Mouse (Mus musculus): ENCODE measurements around the gene Slc52a3. TPM values are rescaled to one million over a fixed set of nuclear protein-coding genes. Genes with fewer than 3 reads are reported as not detected.

Slc52a3 gene
- 1 to 10 TPM; 2.6 TPM for total RNA-seq (2021)

GRCm38 (mm10) chr2:151996229-151997189 is at the start of gene Slc52a3:
Gene Slc52a3, plus strand, starts transcription at chr2:151996511.
- DNase-seq (ENCODE audit: extremely low spot score in 1 of 2, low spot score in 1 of 2) = peak; percentile 82 to 96

DNA sequence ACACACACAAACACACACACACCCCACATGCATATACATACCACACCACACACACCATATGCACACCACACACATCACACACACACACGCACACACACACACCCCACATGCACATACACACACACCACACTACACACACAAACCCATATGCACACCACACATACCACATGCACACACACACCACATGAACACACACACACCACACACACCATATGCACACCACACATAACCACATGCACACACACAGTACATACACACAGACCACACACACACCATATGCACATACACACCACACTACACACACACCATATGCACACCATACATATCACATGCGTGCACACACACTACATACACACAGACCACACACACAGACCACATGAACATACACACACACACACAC is 48.7 kb upstream of the Slc52a3 start:
- no peak for DNase-seq (ENCODE audit: extremely low spot score in 1 of 2, low spot score in 1 of 2)

DNA sequence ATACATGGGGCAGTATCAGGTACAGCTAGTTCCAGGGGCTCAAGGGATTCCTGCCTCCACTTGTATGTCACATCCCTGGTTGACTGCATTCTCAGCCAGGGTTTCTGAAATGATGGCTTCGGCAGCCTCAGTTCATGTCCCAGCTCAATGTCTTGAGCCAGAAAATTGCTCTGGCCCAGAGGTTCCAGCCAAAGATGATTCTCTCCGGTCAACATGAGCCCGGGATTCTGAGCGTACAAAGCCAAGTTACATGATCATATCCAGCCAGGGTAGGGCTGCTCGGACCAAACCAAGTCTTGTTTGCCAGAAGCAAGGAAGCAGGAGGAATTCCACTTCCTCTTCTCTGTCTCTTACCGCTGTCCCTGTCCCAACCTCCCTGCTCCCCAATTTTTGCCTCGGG is 48.0 kb upstream of the Slc52a3 start:
- no peak for DNase-seq (ENCODE audit: extremely low spot score in 1 of 2, low spot score in 1 of 2)

- no peak for DNase-seq (ENCODE audit: extremely low spot score in 1 of 2, low spot score in 1 of 2)
Observed at GRCm38 (mm10) chr2:151949082-151949774, 47.1 kb upstream of the Slc52a3 start.

DNA sequence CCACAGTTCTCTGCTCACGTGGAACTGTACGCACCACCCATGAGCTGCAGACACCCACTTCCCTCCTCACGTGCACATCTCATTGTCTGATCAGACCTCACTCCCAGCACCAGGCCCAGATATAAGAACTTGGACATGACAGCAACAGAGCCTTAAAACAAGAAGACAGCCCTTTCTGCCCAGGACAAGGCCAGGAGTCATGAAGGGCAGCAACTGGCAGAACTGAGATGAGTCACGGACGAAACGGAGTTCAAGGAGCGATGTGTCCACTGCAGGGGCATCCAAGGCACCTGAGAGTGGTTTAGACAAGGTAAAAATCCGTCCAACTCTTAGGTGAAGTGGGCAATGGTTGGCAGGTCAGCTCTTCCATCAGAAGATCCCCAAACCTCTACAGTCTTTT is 42.6 kb upstream of the Slc52a3 start:
- DNase-seq (ENCODE audit: extremely low spot score in 1 of 2, low spot score in 1 of 2) = no peak

DNA sequence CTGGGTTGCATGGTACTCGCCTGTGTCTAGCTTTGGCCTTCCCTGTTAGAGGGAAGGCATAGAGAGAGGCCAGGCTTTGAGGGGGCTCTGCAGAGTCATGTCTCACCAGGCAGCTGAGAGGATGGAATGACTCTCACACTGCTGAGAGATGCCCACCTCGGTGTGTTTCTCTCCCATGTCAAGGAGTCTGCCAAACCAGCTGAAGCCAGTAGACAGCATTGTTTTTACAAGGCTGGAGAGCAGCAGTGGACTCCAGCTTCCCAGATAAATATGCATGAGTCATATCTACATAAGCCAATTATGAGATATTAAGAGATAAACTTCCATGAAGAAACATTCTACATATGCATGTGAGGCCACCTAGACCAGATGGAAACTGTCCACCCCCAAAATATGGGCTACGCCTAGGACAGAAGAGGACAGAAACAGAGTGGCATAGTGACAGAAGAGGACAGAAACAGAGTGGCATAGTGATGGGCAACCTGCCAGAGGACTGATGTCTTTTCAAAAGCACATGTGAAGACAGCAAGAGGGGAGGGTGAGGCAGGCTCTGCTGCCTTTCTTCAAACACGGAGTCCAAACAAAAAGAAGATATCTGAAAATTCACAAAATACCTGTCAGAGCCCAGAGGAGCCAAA is 39.7 kb upstream of the Slc52a3 start:
- DNase-seq (ENCODE audit: extremely low spot score in 1 of 2, low spot score in 1 of 2) = no peak

DNA sequence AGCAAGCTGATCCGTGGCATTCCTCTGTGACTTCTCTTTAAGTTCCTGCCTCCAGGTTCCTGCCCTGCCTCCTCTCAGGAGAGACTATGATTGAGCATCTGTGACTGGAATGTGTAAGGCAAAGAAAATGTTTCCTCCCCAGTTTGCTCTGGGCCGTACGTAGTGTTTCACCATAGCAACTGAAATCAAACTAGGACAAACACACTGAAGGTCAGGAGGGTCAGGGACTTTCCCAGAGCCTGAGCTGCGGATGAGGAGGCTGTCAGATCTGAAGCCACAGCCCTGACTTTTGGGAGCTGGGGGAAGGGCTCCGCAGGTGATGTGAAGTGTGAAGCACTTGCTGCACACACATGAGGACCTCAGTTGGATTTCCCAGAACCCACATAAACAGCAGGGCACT is 37.0 kb upstream of the Slc52a3 start:
- no peak for DNase-seq (ENCODE audit: extremely low spot score in 1 of 2, low spot score in 1 of 2)

GRCm38 (mm10) chr2:151961284-151962196 is 34.8 kb upstream of the Slc52a3 start:
- DNase-seq (ENCODE audit: extremely low spot score in 1 of 2, low spot score in 1 of 2) = no peak

DNA sequence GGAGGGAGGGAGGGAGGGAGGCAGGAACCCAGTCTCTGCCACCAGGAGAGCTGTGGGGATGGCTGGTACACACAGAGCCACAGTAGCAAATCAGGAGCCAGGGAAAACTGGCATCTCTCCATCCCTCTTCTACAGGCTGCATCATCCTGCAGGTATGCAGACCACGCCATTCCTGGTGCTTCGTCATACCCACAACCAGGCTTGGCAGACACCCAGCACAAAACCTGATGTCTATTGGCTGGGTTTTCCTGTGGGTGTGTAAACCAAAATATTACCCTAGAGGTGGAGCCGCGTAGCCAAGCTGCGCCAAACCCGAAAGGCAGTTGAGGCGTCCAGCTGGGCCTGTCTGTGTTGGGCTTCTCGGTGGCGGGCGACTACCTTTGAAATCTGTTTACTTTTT is 33.8 kb upstream of the Slc52a3 start:
- peak; percentile 57 to 68 for DNase-seq (ENCODE audit: extremely low spot score in 1 of 2, low spot score in 1 of 2)

- no peak for DNase-seq (ENCODE audit: extremely low spot score in 1 of 2, low spot score in 1 of 2)
Observed at GRCm38 (mm10) chr2:151963319-151963718, 33.0 kb upstream of the Slc52a3 start.

DNA sequence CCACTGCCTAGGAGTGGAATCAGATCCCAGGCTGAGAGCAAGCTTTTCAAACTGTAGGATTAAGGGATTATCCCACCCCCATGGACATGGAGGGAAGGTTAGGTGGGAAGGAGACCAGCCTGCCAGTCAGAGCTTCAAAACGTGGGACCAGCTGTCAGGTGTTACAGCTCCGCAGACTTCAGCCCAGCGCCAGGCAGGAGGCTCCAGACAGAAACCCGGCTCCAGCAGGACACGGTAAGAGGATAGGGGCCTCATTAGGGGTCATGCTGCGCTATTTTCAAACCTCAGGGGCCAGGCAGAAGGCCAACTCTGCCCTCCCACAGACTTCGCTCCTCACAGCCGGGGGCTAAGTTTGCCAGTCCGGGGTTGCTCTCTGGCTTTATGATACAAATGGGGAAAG is 32.3 kb upstream of the Slc52a3 start:
- no peak for DNase-seq (ENCODE audit: extremely low spot score in 1 of 2, low spot score in 1 of 2)

- no peak for DNase-seq (ENCODE audit: extremely low spot score in 1 of 2, low spot score in 1 of 2)
Observed at GRCm38 (mm10) chr2:151967176-151967750, 29.0 kb upstream of the Slc52a3 start.

- no peak for DNase-seq (ENCODE audit: extremely low spot score in 1 of 2, low spot score in 1 of 2)
Observed at GRCm38 (mm10) chr2:151967792-151968191, 28.5 kb upstream of the Slc52a3 start.

DNA sequence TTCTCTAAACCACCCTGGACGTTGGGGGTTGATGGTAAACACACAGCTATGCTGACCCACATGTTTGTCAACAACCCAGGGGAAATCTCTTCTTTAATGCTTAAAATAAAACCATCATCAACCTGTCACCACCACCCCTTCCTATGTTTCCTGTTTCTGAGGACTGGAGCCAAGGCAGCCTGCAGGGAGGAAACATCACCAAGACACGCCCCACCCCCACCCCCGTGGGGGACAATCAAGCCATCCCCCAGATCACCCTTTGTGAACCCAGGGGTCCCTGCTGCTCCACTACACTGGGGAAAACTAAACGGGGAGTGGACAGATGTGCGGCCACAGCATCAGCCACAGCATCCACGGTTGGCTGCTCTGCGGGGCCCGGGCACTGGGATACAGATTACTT is 27.9 kb upstream of the Slc52a3 start:
- no peak for DNase-seq (ENCODE audit: extremely low spot score in 1 of 2, low spot score in 1 of 2)

- DNase-seq (ENCODE audit: extremely low spot score in 1 of 2, low spot score in 1 of 2) = no peak
Observed at GRCm38 (mm10) chr2:151968986-151969385, 27.3 kb upstream of the Slc52a3 start.

- DNase-seq (ENCODE audit: extremely low spot score in 1 of 2, low spot score in 1 of 2) = no peak
Observed at GRCm38 (mm10) chr2:151969396-151969795, 26.9 kb upstream of the Slc52a3 start.

DNA sequence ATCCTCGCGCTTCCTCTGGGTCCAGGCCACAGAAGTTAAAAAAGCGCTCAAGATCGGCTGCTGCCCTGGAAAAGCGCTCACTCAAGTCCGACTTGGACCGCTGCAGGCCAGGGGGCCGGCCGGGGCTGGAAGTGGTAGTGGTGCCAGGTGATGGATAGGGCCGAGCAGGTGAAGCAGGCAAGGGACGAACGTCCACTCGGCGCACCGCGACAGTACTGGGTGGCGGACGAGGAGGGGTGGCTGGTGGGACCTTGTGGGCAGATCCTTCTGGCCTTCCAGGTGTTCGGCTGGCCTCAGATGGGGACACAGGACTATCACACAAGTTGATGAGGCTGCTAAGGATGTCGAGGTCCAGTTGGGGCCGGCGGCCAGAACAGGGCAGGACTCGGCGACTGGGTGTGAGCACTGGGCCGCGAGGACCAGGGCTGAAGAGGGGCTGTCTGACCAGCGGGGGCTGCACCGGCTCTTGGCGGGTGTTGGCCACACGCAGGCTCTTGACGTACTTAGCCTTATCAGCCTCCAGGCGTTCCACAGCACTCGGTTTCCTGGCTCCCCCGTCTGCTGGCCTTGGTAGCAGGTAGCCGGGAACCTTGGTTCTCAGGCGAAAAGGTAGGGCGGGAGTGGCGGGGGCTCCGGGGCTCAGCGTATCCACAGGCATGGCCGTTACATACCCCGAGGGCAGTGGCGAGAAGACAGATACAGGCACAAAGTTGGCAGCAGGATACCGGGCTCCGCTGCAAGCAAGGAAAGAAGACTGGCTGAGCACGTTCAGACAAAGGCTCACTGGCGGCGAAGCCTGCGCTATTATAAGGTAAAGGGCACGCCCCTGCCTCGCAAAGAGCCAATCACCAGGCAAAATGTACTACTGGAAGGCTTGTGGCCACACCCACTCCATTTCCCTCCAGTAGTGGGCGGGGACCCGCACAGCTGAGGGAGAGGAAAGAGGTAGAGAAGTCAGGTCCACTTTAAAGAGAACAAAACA is 25.8 kb upstream of the Slc52a3 start:
- DNase-seq (ENCODE audit: extremely low spot score in 1 of 2, low spot score in 1 of 2) = peak in 1 of 2 experiments; percentile 51

- DNase-seq (ENCODE audit: extremely low spot score in 1 of 2, low spot score in 1 of 2) = no peak
Observed at GRCm38 (mm10) chr2:151971748-151972147, 24.6 kb upstream of the Slc52a3 start.
